Mouse (Mus musculus) E14TG2a.4 (cell line): ENCODE data around the gene 4933400A11Rik.

Experiments
- H3K27me3 ChIP-seq: 2 replicates; pipeline ENCODE4 v1.6.1; 2014; ENCODE audit warnings: low read length, control low read depth; ENCODE audit not compliant: insufficient read depth
- H3K36me3 ChIP-seq: 2 replicates; pipeline ENCODE4 v1.6.1; 2014; ENCODE audit warnings: low read length, control low read depth; ENCODE audit not compliant: insufficient read depth
- H3K4me1 ChIP-seq: replicated peaks from 2 replicates; pipeline ENCODE4 v1.6.1; 2014; ENCODE audit warnings: low read depth, low read length, control low read depth
- H3K4me3 ChIP-seq: replicated peaks from 2 replicates; pipeline ENCODE4 v1.5.1; 2014; ENCODE audit warnings: mild to moderate bottlenecking, low read length
- H3K9me3 ChIP-seq: 2 replicates; pipeline ENCODE4 v1.6.1; 2014; ENCODE audit warnings: low read length, control low read depth
- CTCF ChIP-seq: conservative IDR thresholded peaks from 2 replicates; pipeline ENCODE4 v1.5.1; 2014; ENCODE audit warnings: low read length
- NANOG ChIP-seq: IDR thresholded peaks from 2 replicates; pipeline ENCODE4 v1.6.1; 2014; ENCODE audit warnings: borderline replicate concordance, low read length, mixed read lengths
- POU5F1 ChIP-seq: IDR thresholded peaks from 2 replicates; pipeline ENCODE4 v1.6.1; 2014; ENCODE audit warnings: low read length, borderline replicate concordance

The 4933400A11Rik gene

DNA sequence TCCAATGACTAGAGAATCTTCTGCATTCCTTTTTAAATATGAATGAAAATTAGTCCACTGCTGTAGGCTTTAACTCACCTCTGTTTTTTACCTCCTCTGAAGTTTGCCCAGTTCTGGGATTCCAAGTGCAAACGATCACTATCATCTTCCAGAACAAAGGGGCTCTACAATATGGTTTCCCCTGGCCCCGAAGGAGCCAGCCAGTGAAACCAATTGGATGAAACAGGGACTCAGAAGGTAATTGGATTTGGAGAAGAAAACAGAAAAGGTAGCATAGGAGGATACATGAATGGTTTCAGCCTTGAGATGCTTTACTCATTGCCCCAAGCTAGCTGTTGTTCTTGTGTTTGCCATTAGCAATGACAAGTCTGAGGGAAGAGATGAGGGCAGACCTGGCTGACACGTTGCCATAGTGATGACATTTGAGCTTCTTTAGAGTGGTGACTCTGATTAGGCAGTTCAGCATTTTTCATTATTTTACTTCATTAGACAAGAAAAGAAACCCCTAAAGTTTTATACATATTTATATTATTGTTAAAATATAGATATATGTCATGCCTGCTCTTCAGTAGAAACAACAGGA, 44.0 kb downstream of the 4933400A11Rik start:
- Histone ChIP-seq H3K4me1 (no peaks in the 10 kb centered on the region), H3K36me3 (no peaks in the 10 kb centered on the region), H3K27me3 (no peaks in the 10 kb centered on the region), H3K4me3 (no peak overlapping the region), H3K9me3 (no peaks in the 10 kb centered on the region)
- TF ChIP-seq POU5F1 (no peak), NANOG (no peak), CTCF (no peak)
